Mouse (Mus musculus) megakaryocyte-erythroid progenitor cell, adult 5-6 weeks (primary cell): ENCODE measurements around the gene Calm2. TPM values are rescaled to one million over a fixed set of nuclear protein-coding genes. Genes with fewer than 3 reads are reported as not detected.

Experiments
- ATAC-seq: replicated peaks from 2 replicates; pipeline ENCODE4 v1.8.0; 2016; ENCODE audit warnings: mild to moderate bottlenecking, inconsistent platforms; ENCODE audit not compliant: severe bottlenecking, poor library complexity, low FRiP score, low TSS enrichment
- total RNA-seq, 2 experiments: library from RNA; stranded (forward) in 1 of 2; stranded (reverse) in 1 of 2; fragments of 200-1000, 215-1000 nt in 1 of 2; fragments of >200 nt in 1 of 2; fragmentation: Nextera tagmentation in 1 of 2; gene quantifications; 2 replicates each; pipeline ENCODE4 v1.2.3; 2014 to 2017

Gene Calm2
- total RNA-seq, 2 experiments from 2014 or later = 286 to 970 TPM

GRCm38 (mm10) chr17:87427511-87427910 is 19.2 kb downstream of the Calm2 start, which contains the start of gene Stpg4:
Stpg4 (minus strand) TSS chr17:87427741.
- ATAC-seq = no peak

GRCm38 (mm10) chr17:87418082-87418481 is 28.7 kb downstream of the Calm2 start:
- no peak for ATAC-seq

GRCm38 (mm10) chr17:87406646-87407045 is 40.1 kb downstream of the Calm2 start:
- no peak for ATAC-seq

GRCm38 (mm10) chr17:87405576-87405975 is 41.2 kb downstream of the Calm2 start:
- no peak for ATAC-seq

GRCm38 (mm10) chr17:87403462-87403861 is 43.3 kb downstream of the Calm2 start:
- ATAC-seq = no peak

- no peak for ATAC-seq
These were observed 44.3 kb downstream of the Calm2 start for GRCm38 (mm10) chr17:87402444-87402843.

- no peak for ATAC-seq
These were observed 49.6 kb downstream of the Calm2 start for GRCm38 (mm10) chr17:87397088-87397487.

- no peak for ATAC-seq
These were observed 55.5 kb downstream of the Calm2 start for GRCm38 (mm10) chr17:87391242-87391641.

GRCm38 (mm10) chr17:87387068-87387467 is 59.7 kb downstream of the Calm2 start:
- ATAC-seq = no peak

GRCm38 (mm10) chr17:87385835-87386234 is 60.9 kb downstream of the Calm2 start:
- ATAC-seq = no peak

Other genes with a start within 250 kb of the Calm2 start
- gene Mcfd2, start 181.0 kb downstream of the Calm2 start, total RNA-seq (2014; fragmentation: Nextera tagmentation) = 17.7 and 24.5 TPM in 2 replicates
- gene Mcfd2, start 181.0 kb downstream of the Calm2 start, total RNA-seq (2017) = 39.8 and 44.6 TPM in 2 replicates
- gene Ttc7, start 164.0 kb downstream of the Calm2 start, total RNA-seq (2014; fragmentation: Nextera tagmentation) = 56.9 and 94.9 TPM in 2 replicates
- 34.2 and 49.5 TPM in 2 replicates for gene Ttc7, start 164.0 kb downstream of the Calm2 start, total RNA-seq (2017)
- gene Stpg4, start 19.2 kb downstream of the Calm2 start, total RNA-seq (2014; fragmentation: Nextera tagmentation) = not detected in 2 replicates
- not detected in 2 replicates for gene Stpg4, start 19.2 kb downstream of the Calm2 start, total RNA-seq (2017)
- 0.35 TPM in 1 of 2 replicates, not detected in the other for gene Epcam, start 189.0 kb upstream of the Calm2 start, total RNA-seq (2014; fragmentation: Nextera tagmentation)
- gene Epcam, start 189.0 kb upstream of the Calm2 start, total RNA-seq (2017) = not detected in 2 replicates
- gene Msh2, start 225.4 kb upstream of the Calm2 start, total RNA-seq (2014; fragmentation: Nextera tagmentation) = 49.8 and 73.7 TPM in 2 replicates
- 105 and 123 TPM in 2 replicates for gene Msh2, start 225.4 kb upstream of the Calm2 start, total RNA-seq (2017)